Mouse (Mus musculus): ENCODE results near the gene Hmox1.

Hmox1 gene

GRCm38 (mm10) chr8:75090781-75091365, 2.5 kb upstream of the Hmox1 start:
- DNase-seq, result no peak

DNA sequence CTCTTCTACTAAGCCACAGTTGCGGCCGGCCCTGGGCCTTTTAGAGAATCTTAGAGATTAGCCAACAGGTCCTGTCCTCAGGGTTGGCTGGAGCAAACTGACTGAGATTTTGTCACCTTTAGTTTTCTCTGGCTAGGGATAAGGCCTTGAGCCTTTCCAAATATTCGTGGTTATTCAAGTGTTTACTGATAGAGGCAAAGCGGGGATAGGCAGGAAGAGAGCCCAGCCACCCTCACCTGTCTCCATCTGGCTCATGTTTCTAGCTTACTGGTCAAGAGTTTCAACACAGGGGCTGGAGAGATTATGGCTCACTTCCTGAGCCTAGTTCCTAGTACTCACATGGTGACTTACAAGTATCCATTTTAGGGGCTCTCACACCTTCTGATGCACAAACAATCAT, 9.5 kb downstream of the Hmox1 start:
- DNase-seq, result no peak

- DNase-seq, result no peak
These were observed 10.0 kb downstream of the Hmox1 start for GRCm38 (mm10) chr8:75103376-75103878.

DNA sequence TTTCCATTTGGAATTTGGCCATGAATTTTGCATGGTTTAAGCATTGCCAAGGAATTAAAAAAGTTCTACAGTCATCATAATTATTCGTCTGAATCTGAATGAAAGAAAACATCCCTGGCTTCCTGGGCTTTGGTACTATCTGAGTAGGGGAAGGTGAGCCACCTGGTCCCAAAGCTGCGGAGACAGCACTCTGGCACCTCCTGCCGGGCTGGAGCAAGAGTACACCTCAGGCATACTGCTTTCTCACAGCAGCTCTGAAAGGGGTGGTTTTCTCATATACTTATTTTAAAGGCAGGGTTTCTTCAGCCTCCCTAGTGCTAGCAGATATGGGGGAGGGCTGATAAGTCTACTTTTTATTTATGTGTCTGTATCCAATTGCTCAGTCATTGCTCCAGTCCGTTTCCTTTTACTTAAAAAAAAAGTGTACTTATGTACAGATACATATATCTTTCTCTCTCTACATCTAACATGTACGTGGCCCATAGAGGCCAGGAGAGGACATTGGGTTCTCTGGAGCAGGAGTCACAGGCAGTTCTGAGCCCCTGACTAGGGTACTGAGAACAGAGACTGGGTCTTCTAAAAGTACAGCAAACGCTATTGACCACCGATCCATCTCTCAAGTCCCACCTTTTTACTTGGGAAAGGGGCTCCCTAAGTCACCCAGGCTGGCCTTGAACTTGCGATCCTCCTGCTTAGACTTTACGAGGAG, 15.3 kb downstream of the Hmox1 start:
- DNase-seq, result peak; percentile 84 to 86

- DNase-seq, result peak; percentile 98
These were observed 16.0 kb downstream of the Hmox1 start, which contains the start of gene Mcm5 for GRCm38 (mm10) chr8:75109236-75109967. Gene Mcm5, plus strand, starts transcription at chr8:75109569.

DNA sequence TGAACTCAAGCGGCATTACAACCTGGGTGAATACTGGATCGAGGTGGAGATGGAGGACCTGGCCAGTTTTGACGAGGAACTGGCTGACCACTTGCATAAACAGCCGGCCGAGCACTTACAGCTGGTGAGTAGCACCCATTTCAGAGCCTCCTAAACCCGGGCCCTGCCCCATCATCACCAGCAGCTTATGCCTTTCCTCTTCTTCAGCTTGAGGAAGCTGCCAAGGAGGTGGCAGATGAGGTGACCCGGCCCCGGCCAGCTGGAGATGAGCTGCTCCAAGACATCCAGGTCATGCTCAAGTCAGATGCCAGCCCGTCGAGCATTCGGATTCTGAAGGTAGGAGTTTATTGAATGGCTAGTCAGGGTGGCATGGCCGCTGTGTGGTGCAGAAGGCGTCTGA, 16.7 kb downstream of the Hmox1 start:
- DNase-seq, result no peak

DNA sequence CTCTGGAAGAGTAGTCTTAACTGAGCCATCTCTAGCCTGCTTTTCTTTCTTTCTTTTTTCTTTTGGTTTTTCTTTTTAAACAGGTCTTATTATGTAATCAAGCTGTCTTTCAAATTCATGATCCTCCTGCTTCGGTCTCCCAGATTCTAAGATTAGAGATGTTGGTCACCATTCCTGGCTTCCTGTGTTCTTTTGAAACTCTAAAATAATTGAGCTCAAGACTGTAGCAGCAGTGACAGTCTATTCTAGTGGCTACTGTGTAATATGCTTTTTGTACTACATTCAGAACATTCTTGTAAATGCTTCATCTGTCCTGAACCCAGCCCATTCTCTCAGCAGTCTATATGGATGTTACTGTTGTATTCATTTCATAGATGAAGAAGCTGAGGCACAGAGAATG, 25.1 kb downstream of the Hmox1 start:
- no peak for DNase-seq

DNA sequence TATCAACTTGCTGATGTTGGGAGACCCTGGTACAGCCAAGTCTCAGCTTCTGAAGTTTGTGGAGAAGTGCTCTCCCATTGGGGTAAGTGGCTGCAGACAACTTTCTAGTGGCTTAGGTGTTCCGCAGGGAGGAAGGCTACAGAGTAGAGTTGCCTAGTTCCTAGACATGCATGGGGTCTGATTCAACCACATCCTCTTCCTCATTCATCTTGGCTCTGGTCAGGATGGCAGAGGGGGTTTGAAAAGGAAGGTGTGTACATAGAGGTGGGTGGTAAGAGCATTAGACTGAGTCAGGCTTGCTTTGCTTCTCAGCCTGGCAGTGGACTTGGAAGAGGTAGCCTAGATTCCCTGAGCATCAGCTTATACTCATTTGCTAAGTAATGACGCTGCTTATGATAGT, 25.9 kb downstream of the Hmox1 start:
- no peak for DNase-seq

DNA sequence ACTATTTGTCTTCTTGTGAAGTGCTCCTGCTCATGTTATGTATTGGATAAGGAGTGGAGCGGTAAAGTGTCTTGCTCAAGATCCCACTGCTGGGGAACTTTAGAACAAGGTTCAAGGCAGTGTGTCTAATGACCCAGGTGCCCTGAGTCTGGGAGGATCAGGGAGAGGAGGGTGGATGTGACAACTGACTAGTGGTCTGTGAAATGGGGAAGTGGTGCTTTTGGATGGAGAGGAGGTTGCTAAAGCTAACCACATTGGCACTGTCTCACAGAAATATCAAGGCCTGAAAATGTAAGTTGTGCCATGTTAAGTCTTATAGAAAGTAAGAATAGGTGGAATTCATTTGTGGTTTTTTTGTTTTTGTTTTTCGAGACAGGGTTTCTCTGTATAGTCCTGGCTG, 26.3 kb downstream of the Hmox1 start:
- DNase-seq, result peak; percentile 23 to 24

DNA sequence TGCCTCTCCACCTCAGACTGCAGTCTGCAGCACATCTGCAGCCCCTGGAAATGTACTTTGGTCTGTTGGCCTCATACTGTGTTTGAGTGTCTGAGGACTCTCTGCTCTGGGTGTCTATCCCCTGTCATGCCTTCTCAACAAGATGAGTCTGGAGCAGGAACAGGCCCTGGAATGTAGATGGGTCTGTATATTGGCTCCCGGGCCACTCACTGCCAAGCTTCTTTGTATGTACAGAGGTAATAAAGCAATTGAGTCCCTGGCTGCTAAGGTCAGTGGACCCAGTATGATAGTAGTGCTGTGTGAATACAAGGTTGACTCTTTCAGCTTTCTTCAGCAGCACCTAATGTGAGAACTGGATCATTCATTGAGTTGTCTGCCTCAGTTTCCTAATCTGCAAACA, 34.0 kb downstream of the Hmox1 start:
- no peak for DNase-seq

GRCm38 (mm10) chr8:75132485-75132884, 39.1 kb downstream of the Hmox1 start:
- DNase-seq, result peak; percentile 48

GRCm38 (mm10) chr8:75133399-75133798, 40.0 kb downstream of the Hmox1 start:
- DNase-seq, result no peak

- DNase-seq, result no peak
These were observed 41.4 kb downstream of the Hmox1 start for GRCm38 (mm10) chr8:75134603-75135391.

- no peak for DNase-seq
These were observed 42.3 kb downstream of the Hmox1 start for GRCm38 (mm10) chr8:75135756-75136155.

GRCm38 (mm10) chr8:75136256-75136655, 42.8 kb downstream of the Hmox1 start:
- no peak for DNase-seq

GRCm38 (mm10) chr8:75137536-75137935, 44.1 kb downstream of the Hmox1 start:
- DNase-seq, result no peak
